Mouse (Mus musculus) forebrain, embryonic 16.5 days (tissue): ENCODE measurements around the gene Poldip2. TPM values are rescaled to one million over a fixed set of nuclear protein-coding genes. Genes with fewer than 3 reads are reported as not detected.

ENCODE experiments used
- ATAC-seq: fragments of 200-750 bp; cut with Nextera tagmentation; 2 replicates; pipeline ENCODE4 v1.8.0; 2017; ENCODE audit warnings: mild to moderate bottlenecking, moderate library complexity
- H3K27ac ChIP-seq: fragments of 300-500 bp; sonication (generic); 2 replicates; pipeline ENCODE4 v1.5.1; 2014; ENCODE audit warnings: low read length, control low read depth
- H3K27me3 ChIP-seq: fragments of 300-500 bp; sonication (generic); replicated peaks from 2 replicates; pipeline ENCODE4 v1.6.1; 2014; ENCODE audit warnings: low read length; ENCODE audit not compliant: control insufficient read depth, insufficient read depth
- H3K36me3 ChIP-seq: fragments of 300-500 bp; sonication (generic); 2 replicates; pipeline ENCODE4 v1.6.1; 2014; ENCODE audit not compliant: control insufficient read depth, insufficient read depth
- H3K4me1 ChIP-seq: fragments of 300-500 bp; sonication (generic); replicated peaks from 2 replicates; pipeline ENCODE4 v1.6.1; 2014; ENCODE audit warnings: low read length; ENCODE audit not compliant: control insufficient read depth, insufficient read depth
- H3K4me2 ChIP-seq: fragments of 300-500 bp; sonication (generic); 2 replicates; pipeline ENCODE4 v1.6.1; 2014; ENCODE audit warnings: mild to moderate bottlenecking, low read length, control low read depth
- H3K4me3 ChIP-seq: fragments of 300-500 bp; sonication (generic); replicated peaks from 2 replicates; pipeline ENCODE4 v1.5.1; 2014; ENCODE audit warnings: mild to moderate bottlenecking, low read length, control low read depth
- H3K9ac ChIP-seq: fragments of 300-500 bp; sonication (generic); replicated peaks from 2 replicates; pipeline ENCODE4 v1.6.1; 2014; ENCODE audit warnings: low read depth, low read length, control low read depth
- H3K9me3 ChIP-seq: fragments of 300-500 bp; sonication (generic); 2 replicates; pipeline ENCODE4 v1.6.1; 2016; ENCODE audit warnings: low read length; ENCODE audit not compliant: control insufficient read depth
- WGBS: fragments of 180-500 bp; shearing (Covaris S2); extraction: QIAGEN DNeasy Blood & Tissue Kit; methylation state at CpG from one replicate; pipeline ENCODE4 v1.1.7; 2014; 5-methylcytosine and 5-hydroxymethylcytosine counted together
- polyA plus RNA-seq: library from polyadenylated mRNA; unstranded; fragments of >200 nt; fragmentation: Nextera tagmentation; extraction: Ambion mirVana; gene quantifications from 2 replicates; pipeline ENCODE4 v1.2.1, GENCODE M21; 2015

Gene Poldip2
- polyA plus RNA-seq, 1 experiment from 2014 or later, result 214 TPM

DNA sequence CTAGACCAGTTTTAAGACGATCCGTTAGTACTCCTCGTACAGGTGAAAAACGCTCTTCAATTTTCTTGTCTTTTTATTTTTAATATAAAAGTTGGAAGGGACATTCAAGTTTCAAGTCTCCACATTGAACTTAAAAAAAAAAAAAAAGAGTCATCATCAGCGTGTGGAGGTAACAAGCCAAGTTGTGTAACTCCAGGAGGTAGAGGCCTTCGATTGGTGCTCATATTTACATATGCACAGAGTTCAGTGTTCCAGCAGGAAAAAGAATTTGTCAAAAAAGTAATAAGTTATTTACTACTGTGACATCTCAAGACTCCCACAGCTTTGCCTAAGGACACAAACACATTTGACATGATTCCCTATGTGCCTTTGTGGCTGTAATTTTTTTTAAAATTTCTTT lies 55.6 kb downstream of the Poldip2 start:
- no peak overlapping the region for H3K27ac ChIP-seq
- no peak overlapping the region for H3K4me2 ChIP-seq
- no peaks in the 10 kb centered on the region for H3K4me1 ChIP-seq
- no peaks in the 10 kb centered on the region for H3K27me3 ChIP-seq
- H3K9ac ChIP-seq, result no peak overlapping the region
- 92% methylated on average over 6 of the region's 6 CpGs for WGBS
- no peak for ATAC-seq
- no peak overlapping the region for H3K4me3 ChIP-seq
- peaks cover 8% of the 10 kb centered on the region for H3K36me3 ChIP-seq
- no peaks in the 10 kb centered on the region for H3K9me3 ChIP-seq

DNA sequence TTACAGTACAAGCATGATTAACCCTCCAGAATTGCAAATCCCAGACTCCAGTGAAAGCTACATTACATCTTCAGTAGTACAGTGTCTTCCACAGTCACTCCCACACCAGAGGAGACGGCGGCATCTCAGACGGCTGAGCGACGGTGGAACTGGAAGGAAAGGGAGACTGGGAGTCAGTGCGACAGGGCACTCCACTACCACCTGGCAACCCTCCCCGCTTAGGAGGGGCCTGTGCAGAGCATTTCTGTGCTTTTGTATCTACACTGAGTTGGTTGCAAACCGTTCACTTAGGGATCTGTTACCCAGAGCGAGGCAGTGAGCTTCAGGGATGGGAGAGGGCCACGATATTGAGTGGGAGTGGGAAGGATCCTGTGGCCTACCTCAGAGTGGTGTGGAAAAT lies 56.8 kb downstream of the Poldip2 start:
- Histone ChIP-seq H3K4me3 (no peak overlapping the region), H3K4me2 (no peak overlapping the region), H3K27me3 (no peaks in the 10 kb centered on the region), H3K9me3 (no peaks in the 10 kb centered on the region), H3K36me3 (peaks cover 8% of the 10 kb centered on the region), H3K4me1 (no peaks in the 10 kb centered on the region), H3K27ac (no peak overlapping the region), H3K9ac (no peak overlapping the region)
- no peak for ATAC-seq
- WGBS, result 83% methylated on average over 10 of the region's 10 CpGs

DNA sequence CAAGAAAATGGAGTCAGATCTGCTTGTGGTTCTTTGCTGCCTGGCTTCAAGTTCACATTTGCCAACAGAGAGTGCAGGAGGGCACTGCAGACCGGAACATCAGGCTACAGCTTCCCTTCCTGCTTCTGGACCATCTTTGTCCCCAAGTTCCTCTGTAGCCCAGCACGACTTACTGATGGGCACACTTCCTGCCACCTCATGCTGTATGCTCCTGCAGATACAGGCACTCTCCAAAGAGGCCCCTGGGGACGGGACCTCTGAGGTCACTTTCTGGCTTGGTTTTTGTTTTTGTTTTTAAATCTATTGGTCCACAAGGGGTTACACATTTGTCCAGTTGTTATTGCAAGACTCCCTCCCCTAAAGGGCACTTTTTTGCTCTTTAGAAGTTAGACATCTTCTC lies 57.8 kb downstream of the Poldip2 start:
- Histone ChIP-seq H3K9me3 (no peaks in the 10 kb centered on the region), H3K27me3 (no peaks in the 10 kb centered on the region), H3K4me2 (no peak overlapping the region), H3K4me3 (no peak overlapping the region), H3K27ac (no peak overlapping the region), H3K36me3 (peaks cover 11% of the 10 kb centered on the region), H3K9ac (no peak overlapping the region), H3K4me1 (no peaks in the 10 kb centered on the region)
- WGBS, result 79% methylated on average over 3 of the region's 3 CpGs
- no peak for ATAC-seq

DNA sequence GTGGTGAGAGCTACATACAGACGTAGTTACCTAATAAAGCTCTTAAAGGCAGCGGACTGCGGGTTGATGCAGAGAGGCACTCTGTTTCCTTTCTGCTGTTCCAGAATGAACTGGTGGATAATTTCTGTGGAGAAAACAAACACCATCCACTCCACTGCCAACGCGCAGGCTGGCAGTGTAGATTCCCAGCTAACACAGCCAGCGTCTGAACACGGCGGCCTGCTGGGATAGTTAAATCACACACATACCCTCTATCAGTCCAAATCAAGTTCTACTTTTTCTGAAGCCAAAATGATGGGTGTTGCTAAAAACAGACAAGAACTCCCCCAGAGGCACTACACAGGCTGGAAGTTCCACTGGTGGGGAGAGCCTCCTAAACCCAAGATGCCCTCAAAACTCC lies 59.4 kb downstream of the Poldip2 start:
- H3K27ac ChIP-seq, result no peak overlapping the region
- H3K9me3 ChIP-seq, result no peaks in the 10 kb centered on the region
- H3K36me3 ChIP-seq, result peaks cover 11% of the 10 kb centered on the region
- ATAC-seq, result no peak
- H3K4me1 ChIP-seq, result no peaks in the 10 kb centered on the region
- H3K4me3 ChIP-seq, result no peak overlapping the region
- WGBS, result 92% methylated on average over 8 of the region's 8 CpGs
- no peaks in the 10 kb centered on the region for H3K27me3 ChIP-seq
- no peak overlapping the region for H3K9ac ChIP-seq
- H3K4me2 ChIP-seq, result no peak overlapping the region

- Histone ChIP-seq H3K4me2 (no peak overlapping the region), H3K9me3 (no peaks in the 10 kb centered on the region), H3K4me3 (no peak overlapping the region), H3K36me3 (peaks cover 11% of the 10 kb centered on the region), H3K9ac (no peak overlapping the region), H3K27ac (no peak overlapping the region), H3K4me1 (no peaks in the 10 kb centered on the region), H3K27me3 (no peaks in the 10 kb centered on the region)
- no peak for ATAC-seq
- 93% methylated on average over 6 of the region's 6 CpGs for WGBS
These were observed 59.9 kb downstream of the Poldip2 start for GRCm38 (mm10) chr11:78571854-78572253.

Other genes with a start within 250 kb of the Poldip2 start
- not detected in 2 replicates for gene BC030499, start 221.4 kb upstream of the Poldip2 start, polyA plus RNA-seq
- 21.6 and 22.1 TPM in 2 replicates for gene Spag5, start 210.7 kb upstream of the Poldip2 start, polyA plus RNA-seq
- gene Aldoc, start 189.2 kb upstream of the Poldip2 start, polyA plus RNA-seq, result 152 and 186 TPM in 2 replicates
- gene Pigs, start 183.8 kb upstream of the Poldip2 start, polyA plus RNA-seq, result 61.1 and 61.4 TPM in 2 replicates
- gene Unc119, start 168.7 kb upstream of the Poldip2 start, polyA plus RNA-seq, result 68.6 and 69.1 TPM in 2 replicates
- not detected in 2 replicates for gene Foxn1, start 125.6 kb upstream of the Poldip2 start, polyA plus RNA-seq
- gene Slc13a2, start 90.0 kb upstream of the Poldip2 start, polyA plus RNA-seq, result not detected in 2 replicates
- gene Slc46a1, start 46.5 kb upstream of the Poldip2 start, polyA plus RNA-seq, result 18.3 and 19.8 TPM in 2 replicates
- 51.6 and 56.6 TPM in 2 replicates for gene Sarm1, start 14.4 kb upstream of the Poldip2 start, polyA plus RNA-seq
- gene Vtn, start 13.1 kb upstream of the Poldip2 start, polyA plus RNA-seq, result 76.0 and 99.3 TPM in 2 replicates
- 0.16 and 0.19 TPM in 2 replicates for gene Sebox, start 8.7 kb upstream of the Poldip2 start, polyA plus RNA-seq
- gene Tmem199, start within 50 bp of the Poldip2 start, polyA plus RNA-seq, result 78.8 and 86.3 TPM in 2 replicates
- 71.5 and 71.8 TPM in 2 replicates for gene Tnfaip1, start 24.1 kb downstream of the Poldip2 start, polyA plus RNA-seq
- 111 and 117 TPM in 2 replicates for gene Ift20, start 24.2 kb downstream of the Poldip2 start, polyA plus RNA-seq
- gene Tmem97, start 38.6 kb downstream of the Poldip2 start, polyA plus RNA-seq, result 31.1 and 34.9 TPM in 2 replicates
- 31.2 and 33.6 TPM in 2 replicates for gene Nlk, start 185.2 kb downstream of the Poldip2 start, polyA plus RNA-seq
- gene Ccnq, start 239.5 kb downstream of the Poldip2 start, polyA plus RNA-seq, result 35.6 and 39.5 TPM in 2 replicates